Mouse (Mus musculus) liver, postnatal 0 days (tissue): ENCODE results near the gene Lpgat1.

Experiments used
- CTCF ChIP-seq: sonication (generic); IDR thresholded peaks from 2 replicates; pipeline ENCODE4 v1.5.1; 2016; ENCODE audit warnings: antibody characterized with exemption, low read depth
- EP300 ChIP-seq: IDR thresholded peaks from 2 replicates; pipeline ENCODE4 v1.6.1; 2016; ENCODE audit warnings: antibody characterized with exemption, low read depth, mild to moderate bottlenecking

DNA sequence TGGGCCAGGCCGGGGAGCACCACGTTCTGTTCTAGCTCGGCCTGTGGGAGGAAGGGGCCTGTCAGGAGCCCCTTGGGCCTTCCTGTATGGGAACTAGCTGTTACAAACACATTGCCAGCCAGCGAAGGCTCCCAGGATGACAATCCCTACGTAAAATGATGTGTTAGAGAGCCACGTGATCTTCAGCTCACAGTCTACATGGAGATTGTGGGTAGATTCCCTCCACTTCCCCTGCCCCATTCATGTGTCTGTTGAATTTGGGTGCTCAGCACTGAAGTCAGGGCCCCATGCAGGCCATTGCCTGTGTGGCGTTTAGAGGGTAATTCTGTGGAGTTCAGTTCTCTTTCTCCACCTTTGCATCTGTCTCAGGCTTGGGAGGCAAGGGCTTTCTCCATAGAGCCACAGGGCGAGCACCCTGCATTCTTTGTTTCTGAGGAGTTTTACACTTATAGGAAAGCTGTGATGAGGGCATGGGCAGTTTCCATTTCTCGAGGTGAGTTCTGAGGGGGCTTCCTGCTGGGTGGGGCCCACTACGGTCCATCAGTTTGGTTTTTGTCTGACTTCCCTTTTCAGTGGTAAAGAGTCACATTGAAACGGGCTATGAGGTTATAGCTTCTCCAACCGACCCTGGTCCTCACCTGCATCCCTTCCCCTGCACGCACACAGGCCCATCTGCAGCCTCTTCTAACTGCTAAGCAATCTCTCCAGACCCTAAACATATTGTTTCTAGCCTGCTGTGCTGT is 95.5 kb downstream of the Lpgat1 start:
- TF ChIP-seq CTCF (no peak), EP300 (no peak)
